Mouse (Mus musculus): ENCODE data around the gene Creg1.

DNA sequence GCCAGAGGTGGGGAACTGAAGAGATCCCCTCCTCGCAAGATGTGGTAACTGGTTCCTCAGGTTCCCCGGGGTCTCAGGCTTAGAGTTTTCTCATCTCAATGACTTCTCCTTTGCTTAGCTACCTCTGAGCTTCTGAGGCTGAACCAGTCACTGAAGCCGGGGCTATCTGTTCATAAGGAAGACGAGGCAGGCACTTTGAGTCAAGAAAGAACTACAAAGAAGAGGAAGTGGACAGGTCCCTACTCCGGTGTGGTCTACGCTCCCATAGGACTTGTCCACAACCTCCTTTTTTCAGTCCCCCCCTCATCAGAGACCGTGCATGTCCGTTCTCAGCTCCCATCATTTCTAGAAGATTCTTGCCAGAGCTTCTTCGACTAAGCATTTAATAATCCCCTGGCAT lies 17.9 kb downstream of the Creg1 start:
- no peak for TF ChIP-seq CTCF (IDR thresholded peaks at IDR 0.05; ENCODE audit: low read depth)
- TF ChIP-seq EP300 (IDR thresholded peaks at IDR 0.05; ENCODE audit: low read depth), result no peak
